Comparison of ENCODE assay signal across 8 mouse cellular contexts in genomic region chr5:75978374-75979100, GRCm38 (mm10). TPM values are rescaled to one million over a fixed set of nuclear protein-coding genes. Genes with fewer than 3 reads are reported as not detected.
A peak's percentile ranks its signal among the peaks of the same experiment; 100 is the strongest.
DNase-seq lines count a peak whose midpoint lies in the region; ATAC-seq and TF ChIP-seq lines count a peak whose summit lies in the region.

Kdr (minus strand) TSS chr5:75978458.

- H3K4me1 ChIP-seq in ES-E14 (ENCODE audit: control insufficient read depth in 2 of 2, insufficient read depth in 2 of 2, low read length in 2 of 2, poor library complexity in 1 of 2), result no peaks in the 10 kb centered on the region; a peak in 1 of 4 replicates
- peaks cover 21% of the 10 kb centered on the region for H3K4me1 ChIP-seq in hindbrain, embryonic 15.5 days (replicated peaks)

- H3K27me3 ChIP-seq in hindbrain, embryonic 15.5 days, result peaks cover 36% of the 10 kb centered on the region

- peak within 1 kb of the TSS; percentile 33 for H3K9ac ChIP-seq in ES-E14 (ENCODE audit: insufficient read depth, low read depth, low read length, poor library complexity, severe bottlenecking)
- peak within 1 kb of the TSS; percentile 46 for H3K9ac ChIP-seq in hindbrain, embryonic 15.5 days

- H3K4me2 ChIP-seq in hindbrain, embryonic 15.5 days, result peak within 1 kb of the TSS; percentile 99

- peak; percentile 88 for ATAC-seq in hindbrain, embryonic 15.5 days (ENCODE audit: low FRiP score, low read depth)
- ATAC-seq in monocyte, adult 5-6 weeks (replicated peaks; ENCODE audit: insufficient number of reproducible peaks, low FRiP score, low TSS enrichment, poor library complexity, severe bottlenecking), result no peak

- H3K4me3 ChIP-seq in ES-E14 (ENCODE audit: insufficient read depth in 1 of 2, low read depth in 1 of 2, low read length in 2 of 2, poor library complexity in 1 of 2, severe bottlenecking in 1 of 2) (peak within 1 kb of the TSS; percentile 72 to 95), macrophage (ENCODE audit: inconsistent target) (peak within 1 kb of the TSS; percentile 47)
- H3K4me3 ChIP-seq in hindbrain, embryonic 15.5 days, result peak within 1 kb of the TSS; percentile 58

- H3K27ac ChIP-seq in ES-E14 (ENCODE audit: insufficient read depth, low read depth, low read length, poor library complexity, severe bottlenecking), result no peak within 1 kb of the TSS
- peak within 1 kb of the TSS; percentile 35 for H3K27ac ChIP-seq in hindbrain, embryonic 15.5 days (replicated peaks)
- H3K27ac ChIP-seq in macrophage, result peak within 1 kb of the TSS; percentile 48

- WGBS in hindbrain, embryonic 15.5 days, result 1% methylated on average over 37 of the region's 37 CpGs
- 8% methylated on average over 35 of the region's 37 CpGs for WGBS in macrophage (ENCODE audit: missing documents)

- H3K79me2 ChIP-seq in macrophage (ENCODE audit: inconsistent target), result no peaks in the 10 kb centered on the region

- in situ Hi-C loops in ES-E14 (cut with MboI; ENCODE audit: low sequenced_read_pairs in 2 of 2, unreplicated experiment in 2 of 2), result no loop called here

- DNase-seq in ES-E14 (ENCODE audit: low read depth, low spot score), result peak; percentile 83
- peak; percentile 26 for DNase-seq in brain, adult 2 months (ENCODE audit: low read depth, low spot score)
- peak; percentile 65 for DNase-seq in gastrocnemius, postnatal 14 days
- DNase-seq in left cerebral cortex, postnatal 14 days (ENCODE audit: low spot score in 2 of 2), result peak; percentile 8 to 25
- DNase-seq in right cerebral cortex, postnatal 14 days, result peak; percentile 38

- H3K9me3 ChIP-seq in ES-E14 (ENCODE audit: control insufficient read depth, insufficient read depth, low read depth, low read length), result no peaks in the 10 kb centered on the region
- no peaks in the 10 kb centered on the region for H3K9me3 ChIP-seq in hindbrain, embryonic 15.5 days

- intact Hi-C loops in gastrocnemius, postnatal 14 days (cut with DNase I; ENCODE audit: low total_unique reads), result no loop called here
- intact Hi-C loops in left cerebral cortex, postnatal 14 days (cut with DNase I), result no loop called here

- H3K36me3 ChIP-seq in ES-E14 (ENCODE audit: control insufficient read depth, insufficient read depth, low read length, poor library complexity, severe bottlenecking), result no peaks in the 10 kb centered on the region
- no peaks in the 10 kb centered on the region for H3K36me3 ChIP-seq in hindbrain, embryonic 15.5 days
- H3K36me3 ChIP-seq in macrophage (ENCODE audit: inconsistent target), result no peaks in the 10 kb centered on the region

TF ChIP-seq in ES-E14, 5 proteins besides CTCF, POLR2A, EP300 and RAD21:
- TF ChIP-seq CHD2 (IDR thresholded peaks at IDR 0.05; ENCODE audit: low read depth, low read length) (no peak), HCFC1 (IDR thresholded peaks at IDR 0.05; ENCODE audit: borderline replicate concordance, insufficient read depth, low read length) (no peak), MAFK (IDR thresholded peaks at IDR 0.05; ENCODE audit: insufficient read depth, low read depth, low read length) (no peak), ZNF384 (IDR thresholded peaks at IDR 0.05; ENCODE audit: low read depth, low read length) (no peak), ZC3H11A (IDR thresholded peaks at IDR 0.05; ENCODE audit: borderline replicate concordance, low read depth, low read length) (no peak)

RNA-seq across cellular contexts. Expression of gene Kdr, which starts in this region (rescaled TPM):
- 3.0 and 4.6 TPM in 2 replicates for total RNA-seq in ES-E14 (2012; rRNA removed)
- total RNA-seq in gastrocnemius, postnatal 14 days (2021), result 10 to 100 TPM; 29.8 to 35.8 TPM
- polyA plus RNA-seq in hindbrain, embryonic 15.5 days (2015; fragmentation: Nextera tagmentation; extraction: Ambion mirVana), result 23.8 and 24.4 TPM in 2 replicates
- 10 to 100 TPM; 21.5 to 22.4 TPM for total RNA-seq in left cerebral cortex, postnatal 14 days (2021)
- 10 to 100 TPM in 12 of 26 experiments, 1 to 10 TPM in 14; 3.9 to 24.2 (median 9.2) TPM for total RNA-seq in macrophage (2018; cell fraction: chromatin; rRNA removed)
- total RNA-seq in macrophage (2018; cell fraction: cytosol; rRNA removed), result 10 to 100 TPM in 18 of 26 experiments, 1 to 10 TPM in 8; 6.7 to 33.5 (median 11.3) TPM
- 10 to 100 TPM; 14.2 to 74.0 (median 24.9) TPM for total RNA-seq in macrophage (2018; cell fraction: nucleus; rRNA removed)
- polyA plus RNA-seq in macrophage (2018), result 4.9 to 13.8 TPM (median 5.8 TPM) in 3 replicates
- not detected in 3 replicates for total RNA-seq in monocyte, adult 5-6 weeks (2017)

Comparison
In these comparisons a context has a peak if more than half of its experiments do, and no peak if none do; other contexts are left out.
1. DNase-seq: peak in every context shown above with its lines; median percentile 83 in ES-E14; 65 in gastrocnemius, postnatal 14 days; 38 in right cerebral cortex, postnatal 14 days; 26 in brain, adult 2 months; 16 in left cerebral cortex, postnatal 14 days.